Mouse (Mus musculus) forebrain, embryonic 11.5 days (tissue): ENCODE data around the gene Rab28. TPM values are rescaled to one million over a fixed set of nuclear protein-coding genes. Genes with fewer than 3 reads are reported as not detected.
A peak's percentile ranks its signal among the peaks of the same experiment; 100 is the strongest.
"Not testable (repeated sequence)": the region's sequence is repeated elsewhere in the genome, so short reads cannot be mapped to it uniquely, and the experiment has no call there.

Experiments used
- ATAC-seq: fragments of 200-750 bp; cut with Nextera tagmentation; replicated peaks from 2 replicates; pipeline ENCODE4 v1.8.0; 2017; ENCODE audit warnings: moderate TSS enrichment; ENCODE audit not compliant: low FRiP score
- DNase-seq: peaks from one replicate; pipeline ENCODE4 v3.0.0-alpha.2; 2017; ENCODE audit warnings: low spot score
- H3K27ac ChIP-seq: fragments of 300-500 bp; sonication (generic); 2 replicates; pipeline ENCODE4 v1.5.1; 2014; ENCODE audit warnings: low read depth, low read length
- H3K27me3 ChIP-seq: fragments of 300-500 bp; sonication (generic); 2 replicates; pipeline ENCODE4 v1.6.1; 2014; ENCODE audit warnings: mild to moderate bottlenecking, low read length, mixed read lengths; ENCODE audit not compliant: control insufficient read depth, insufficient read depth
- H3K36me3 ChIP-seq: fragments of 300-500 bp; sonication (generic); 2 replicates; pipeline ENCODE4 v1.6.1; 2014; ENCODE audit warnings: mild to moderate bottlenecking, low read length, moderate library complexity, mixed read lengths; ENCODE audit not compliant: control insufficient read depth, insufficient read depth
- H3K4me1 ChIP-seq: fragments of 300-500 bp; sonication (generic); replicated peaks from 2 replicates; pipeline ENCODE4 v1.6.1; 2014; ENCODE audit warnings: low read length, mixed read lengths; ENCODE audit not compliant: control insufficient read depth, insufficient read depth
- H3K4me2 ChIP-seq: fragments of 300-500 bp; sonication (generic); 2 replicates; pipeline ENCODE4 v1.6.1; 2014; ENCODE audit warnings: low read depth, mild to moderate bottlenecking, low read length, moderate library complexity, mixed read lengths; ENCODE audit not compliant: severe bottlenecking
- H3K4me3 ChIP-seq: fragments of 300-500 bp; sonication (generic); 2 replicates; pipeline ENCODE4 v1.5.1; 2014; ENCODE audit warnings: low read depth, low read length
- H3K9ac ChIP-seq: fragments of 300-500 bp; sonication (generic); 2 replicates; pipeline ENCODE4 v1.6.1; 2014; ENCODE audit warnings: low read length
- H3K9me3 ChIP-seq: fragments of 300-500 bp; sonication (generic); 2 replicates; pipeline ENCODE4 v1.6.1; 2016; ENCODE audit warnings: low read length, mixed read lengths; ENCODE audit not compliant: control insufficient read depth
- WGBS: fragments of 180-500 bp; shearing (Covaris S2); extraction: QIAGEN DNeasy Blood & Tissue Kit; methylation state at CpG from one replicate; pipeline ENCODE4 v1.1.7; 2014; 5-methylcytosine and 5-hydroxymethylcytosine counted together
- polyA plus RNA-seq: library from polyadenylated mRNA; unstranded; fragments of >200 nt; fragmentation: Nextera tagmentation; extraction: Ambion mirVana; gene quantifications from 2 replicates; pipeline ENCODE4 v1.2.1, GENCODE M21; 2014

Rab28 gene
- polyA plus RNA-seq, 1 experiment from 2014 or later: 95.8 TPM

GRCm38 (mm10) chr5:41744234-41744633 is 36.3 kb upstream of the Rab28 start:
- DNase-seq (no peak), ATAC-seq (no peak)
- Histone ChIP-seq H3K9me3 (no peaks in the 10 kb centered on the region), H3K4me2 (no peak overlapping the region), H3K4me1 (no peaks in the 10 kb centered on the region), H3K27me3 (peaks cover 50% of the 10 kb centered on the region), H3K4me3 (no peak overlapping the region), H3K36me3 (no peaks in the 10 kb centered on the region), H3K9ac (no peak overlapping the region), H3K27ac (no peak overlapping the region)
- 9% methylated on average over 7 of the region's 7 CpGs for WGBS

DNA sequence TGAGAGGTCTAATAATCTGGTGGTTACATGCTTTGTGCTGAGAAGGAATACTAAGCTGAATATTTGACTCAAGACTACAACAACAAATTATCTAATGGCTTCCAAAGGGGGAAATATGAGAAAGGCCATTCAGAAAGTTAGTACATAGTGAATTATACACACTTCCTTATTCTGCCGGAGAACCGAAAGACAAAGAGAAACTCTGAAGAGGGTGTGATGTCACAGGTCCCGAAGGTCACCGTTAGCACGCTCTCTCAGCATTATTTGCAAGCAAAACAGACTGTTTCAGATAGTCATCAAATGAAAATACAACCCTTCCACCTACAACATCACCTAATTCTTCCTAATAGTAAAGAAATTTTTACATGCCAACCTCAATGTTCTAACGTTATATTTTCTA is 30.9 kb upstream of the Rab28 start:
- Histone ChIP-seq H3K9ac (no peak overlapping the region), H3K4me1 (no peaks in the 10 kb centered on the region), H3K27ac (no peak overlapping the region), H3K27me3 (0 out of 2 replicates have a peak, but pooled peaks cover 4% of the 10 kb centered on the region), H3K4me3 (no peak overlapping the region), H3K36me3 (no peaks in the 10 kb centered on the region), H3K9me3 (no peaks in the 10 kb centered on the region), H3K4me2 (no peak overlapping the region)
- WGBS: 58% methylated on average over 6 of the region's 6 CpGs
- DNase-seq (no peak), ATAC-seq (no peak)

DNA sequence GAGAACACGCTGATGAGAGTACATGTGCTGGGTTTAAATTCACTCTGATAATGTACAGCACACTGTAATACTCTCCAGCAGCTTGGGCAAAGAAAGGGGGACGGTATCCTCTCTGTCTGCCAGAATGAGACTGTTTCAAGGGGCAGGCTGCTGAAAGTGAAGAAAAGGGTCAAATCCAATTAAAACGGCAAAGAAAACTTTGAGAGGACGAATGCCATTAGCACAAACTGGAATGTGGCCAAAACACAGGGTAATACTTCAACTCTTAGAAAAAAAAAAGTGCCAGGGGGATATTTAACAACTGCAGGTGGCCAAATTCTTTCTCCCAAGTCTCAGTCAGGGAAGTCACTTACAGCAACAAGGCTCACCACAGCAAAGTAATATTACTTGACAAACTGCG is 29.1 kb upstream of the Rab28 start:
- no peaks in the 10 kb centered on the region for H3K36me3 ChIP-seq
- ATAC-seq: no peak
- H3K9ac ChIP-seq: no peak overlapping the region
- no peak overlapping the region for H3K4me3 ChIP-seq
- no peaks in the 10 kb centered on the region for H3K4me1 ChIP-seq
- H3K4me2 ChIP-seq: no peak overlapping the region
- DNase-seq: no peak
- WGBS: 53% methylated on average over 5 of the region's 5 CpGs
- no peaks in the 10 kb centered on the region for H3K9me3 ChIP-seq
- H3K27ac ChIP-seq: no peak overlapping the region
- H3K27me3 ChIP-seq: no peaks in the 10 kb centered on the region

DNA sequence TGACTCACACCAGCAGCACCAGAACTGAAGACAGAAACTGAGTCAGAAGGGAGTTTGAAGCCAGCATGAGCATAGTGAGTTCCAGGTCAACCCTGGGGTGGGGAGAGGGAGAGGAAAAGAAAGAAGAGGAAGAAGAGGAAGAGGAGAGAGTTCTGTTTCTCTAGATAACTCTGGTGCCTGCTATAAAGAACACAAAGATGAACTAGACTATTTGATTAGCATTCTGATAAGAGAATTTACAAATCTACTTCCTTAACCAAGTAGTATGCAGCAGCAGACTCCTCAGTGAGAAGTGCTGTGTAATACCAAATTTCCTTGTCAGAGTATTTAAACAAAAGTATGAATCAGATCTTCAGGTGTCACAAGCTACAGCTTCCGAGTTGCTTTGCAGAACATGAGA is 19.1 kb upstream of the Rab28 start:
- no peak overlapping the region for H3K4me3 ChIP-seq
- 85% methylated on average over 1 of the region's 1 CpGs for WGBS
- H3K9ac ChIP-seq: no peak overlapping the region
- no peak overlapping the region for H3K27ac ChIP-seq
- H3K4me2 ChIP-seq: no peak overlapping the region
- DNase-seq (no peak), ATAC-seq (no peak)
- H3K9me3 ChIP-seq: no peaks in the 10 kb centered on the region
- no peaks in the 10 kb centered on the region for H3K27me3 ChIP-seq
- no peaks in the 10 kb centered on the region for H3K36me3 ChIP-seq
- H3K4me1 ChIP-seq: no peaks in the 10 kb centered on the region

GRCm38 (mm10) chr5:41725573-41725972 is 17.6 kb upstream of the Rab28 start:
- H3K9ac ChIP-seq: no peak overlapping the region
- no peaks in the 10 kb centered on the region for H3K27me3 ChIP-seq
- H3K27ac ChIP-seq: no peak overlapping the region
- H3K36me3 ChIP-seq: no peaks in the 10 kb centered on the region
- no peak overlapping the region for H3K4me3 ChIP-seq
- ATAC-seq: no peak
- H3K4me2 ChIP-seq: no peak overlapping the region
- no peaks in the 10 kb centered on the region for H3K9me3 ChIP-seq
- WGBS: 78% methylated on average over 6 of the region's 6 CpGs
- DNase-seq: no peak
- H3K4me1 ChIP-seq: no peaks in the 10 kb centered on the region

DNA sequence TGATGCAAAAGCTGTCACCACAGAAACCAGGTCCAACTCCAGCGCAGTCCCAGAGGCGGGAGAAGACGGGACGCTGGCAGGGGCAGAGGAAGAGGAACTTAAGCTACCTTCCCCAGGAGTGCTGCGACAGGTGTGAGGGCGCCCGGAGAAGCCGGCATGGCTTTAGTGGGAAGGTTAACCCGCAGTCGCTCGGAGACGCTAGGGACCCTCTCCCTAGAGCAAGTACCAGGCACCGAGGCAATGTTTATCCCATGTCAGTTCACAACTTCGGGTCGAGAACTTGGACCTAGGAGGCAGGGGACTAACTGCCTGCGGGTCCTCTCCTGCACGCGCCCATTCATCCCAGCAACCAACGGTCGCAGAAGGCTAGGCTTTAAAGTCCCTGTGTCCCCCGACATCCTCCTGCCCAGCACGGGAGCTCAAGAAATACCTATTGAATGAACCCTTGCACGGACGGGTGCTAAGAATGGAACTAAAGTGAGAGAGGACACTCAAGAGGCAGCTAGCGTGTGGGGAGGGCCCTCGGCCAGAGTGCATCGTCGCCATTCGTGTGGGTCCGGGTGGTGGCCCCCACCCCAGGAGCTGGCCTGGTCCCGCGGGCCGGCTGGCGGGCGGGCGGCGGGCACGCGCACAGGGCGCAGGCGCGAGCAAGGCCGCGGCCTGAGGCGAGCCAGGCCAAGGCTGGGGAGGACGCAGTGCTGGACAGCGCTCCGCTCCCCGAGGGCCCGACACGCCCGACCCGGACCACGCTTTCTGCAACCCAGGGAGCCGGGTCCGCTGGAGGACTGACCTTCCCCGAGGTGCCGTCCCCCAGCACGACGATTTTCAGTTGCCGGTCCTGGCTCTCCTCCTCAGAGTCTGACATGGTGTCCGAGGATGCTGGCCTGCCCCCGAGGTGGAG is 592 bp downstream of the Rab28 start:
- Histone ChIP-seq H3K27me3 (no peaks in the 10 kb centered on the region), H3K4me1 (peaks cover 2% of the 10 kb centered on the region; the same call in 1 of the 2 replicates), H3K36me3 (no peaks in the 10 kb centered on the region), H3K4me3 (peak overlapping the region; percentile 90), H3K4me2 (peak overlapping the region; percentile 94), H3K27ac (peak overlapping the region; percentile 77), H3K9ac (peak overlapping the region; percentile 95), H3K9me3 (no peaks in the 10 kb centered on the region)
- under 1% methylated on average over 58 of the region's 63 CpGs for WGBS
- ATAC-seq (peak; percentile 89), DNase-seq (peak; percentile 80)

GRCm38 (mm10) chr5:41706777-41707114 is 1.2 kb downstream of the Rab28 start:
- Histone ChIP-seq H3K9ac (peak overlapping the region; percentile 95), H3K4me1 (peaks cover 2% of the 10 kb centered on the region; the same call in 1 of the 2 replicates), H3K4me3 (peak overlapping the region; percentile 90), H3K36me3 (no peaks in the 10 kb centered on the region), H3K27me3 (no peaks in the 10 kb centered on the region), H3K27ac (no peak overlapping the region), H3K4me2 (peak overlapping the region; percentile 94), H3K9me3 (no peaks in the 10 kb centered on the region)
- DNase-seq (no peak), ATAC-seq (no peak)
- 3% methylated on average over 9 of the region's 9 CpGs for WGBS

DNA sequence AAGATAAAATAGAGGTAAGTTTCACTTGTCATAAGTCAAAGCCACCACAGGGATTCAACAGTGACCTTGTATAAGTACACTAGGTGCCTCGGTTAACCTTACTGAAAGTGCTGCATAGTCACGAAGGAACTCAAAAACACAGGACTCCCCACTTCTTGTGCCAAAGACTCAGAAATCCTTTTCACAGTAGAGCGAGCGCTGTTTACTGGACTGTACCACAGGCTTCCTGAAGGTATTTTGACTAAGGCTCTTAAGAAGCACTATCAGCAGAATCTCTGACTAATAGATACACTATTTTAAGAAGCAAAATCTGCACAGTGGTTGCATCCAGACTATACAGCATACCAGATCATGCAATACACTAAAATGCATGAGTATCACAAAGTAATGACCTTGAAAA is 6.9 kb downstream of the Rab28 start:
- not testable (repeated sequence) for H3K4me3 ChIP-seq, H3K27ac ChIP-seq, H3K9me3 ChIP-seq, H3K27me3 ChIP-seq, DNase-seq, H3K4me1 ChIP-seq, ATAC-seq, H3K9ac ChIP-seq, H3K4me2 ChIP-seq, H3K36me3 ChIP-seq
- WGBS: 91% methylated on average over 4 of the region's 4 CpGs

DNA sequence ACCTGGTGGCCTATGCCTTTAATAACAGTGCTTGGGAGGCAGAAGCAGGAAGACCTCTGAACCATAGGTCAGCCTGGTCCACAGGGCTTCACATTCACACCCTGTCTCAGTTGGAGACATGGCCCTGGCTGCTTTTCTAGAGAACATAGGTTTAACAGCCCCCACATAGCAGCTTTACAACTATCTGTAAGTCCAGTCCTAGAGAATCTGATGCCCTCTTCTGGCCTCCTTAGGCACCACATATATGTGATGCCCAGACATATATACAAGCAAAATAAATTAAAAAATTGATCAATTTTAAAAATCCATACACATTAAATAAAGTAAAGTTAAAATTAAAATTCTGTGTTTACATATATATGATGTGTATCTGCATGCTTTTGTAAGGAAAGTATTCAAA is 10.0 kb downstream of the Rab28 start:
- H3K4me2 ChIP-seq: no peak overlapping the region
- H3K27me3 ChIP-seq: no peaks in the 10 kb centered on the region
- DNase-seq (no peak), ATAC-seq (peak; percentile 58)
- no peaks in the 10 kb centered on the region for H3K36me3 ChIP-seq
- H3K9ac ChIP-seq: no peak overlapping the region
- no peaks in the 10 kb centered on the region for H3K9me3 ChIP-seq
- no peak overlapping the region for H3K4me3 ChIP-seq
- H3K4me1 ChIP-seq: no peaks in the 10 kb centered on the region
- no peak overlapping the region for H3K27ac ChIP-seq
